Mouse (Mus musculus): ENCODE measurements around the gene Gzma. TPM values are rescaled to one million over a fixed set of nuclear protein-coding genes. Genes with fewer than 3 reads are reported as not detected.

The Gzma gene
- total RNA-seq, 2 experiments from 2014 or later: not detected

- DNase-seq: no peak
Measured at GRCm38 (mm10) chr13:113045458-113046110, 55.2 kb downstream of the Gzma start.

GRCm38 (mm10) chr13:113044876-113045275 is 55.9 kb downstream of the Gzma start:
- no peak for DNase-seq

Other genes starting within 250 kb of the Gzma start
- 10 to 100 TPM; 47.9 to 50.9 TPM for gene Mtrex, start 173.6 kb downstream of the Gzma start, total RNA-seq (2021)
- gene Dhx29, start 173.5 kb downstream of the Gzma start, total RNA-seq (2021): 10 to 100 TPM; 23.5 to 26.4 TPM
- 1 to 10 TPM; 4.3 to 5.0 TPM for gene Ccno, start 113.2 kb downstream of the Gzma start, total RNA-seq (2021)
- under 1 TPM; 0.42 to 0.66 TPM for gene Mcidas, start 107.1 kb downstream of the Gzma start, total RNA-seq (2021)
- not detected for gene Cdc20b, start 65.9 kb downstream of the Gzma start, total RNA-seq (2021)
- 10 to 100 TPM; 10.1 to 10.9 TPM for gene Gpx8, start 54.6 kb downstream of the Gzma start, total RNA-seq (2021)
- not detected for gene Esm1, start 108.7 kb upstream of the Gzma start, total RNA-seq (2021)
- gene Gzmk, start 124.9 kb upstream of the Gzma start, total RNA-seq (2021): under 1 TPM in 1 of 2 experiments, not detected in 1; 0.38 TPM
- gene BC067074, start 192.2 kb upstream of the Gzma start, total RNA-seq (2021): under 1 TPM; 0.87 to 0.88 TPM